In the genomic region with DNA sequence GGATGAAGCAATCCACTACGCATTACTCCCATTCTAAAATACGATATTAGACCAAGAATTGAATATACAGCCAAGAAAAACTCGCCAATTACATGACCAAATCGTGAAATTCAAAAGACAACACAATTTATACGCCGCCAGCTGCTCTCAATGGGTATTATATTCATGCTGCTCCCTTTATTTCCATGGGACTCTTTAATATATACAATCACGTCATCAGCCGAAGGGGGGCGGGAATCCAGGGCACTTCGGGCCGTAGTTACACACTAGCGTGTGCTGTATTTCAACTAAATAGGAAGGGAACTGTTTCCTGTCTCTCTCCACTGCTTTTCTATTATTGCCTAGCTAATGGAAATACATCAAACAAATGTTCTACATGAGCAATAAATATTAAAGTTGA, we compare ENCODE assay signal across 11 mouse cellular contexts. TPM values are rescaled to one million over a fixed set of nuclear protein-coding genes. Genes with fewer than 3 reads are reported as not detected.
DNase-seq lines count a peak whose midpoint lies in the region; ATAC-seq and TF ChIP-seq lines count a peak whose summit lies in the region.
"Had no signal": no experiment of that assay in that cellular context is flagged by ENCODE, and none has a peak within 500 bp of the region (broad histone marks: within the 10 kb centered on the region; RNA-seq: fewer than 3 reads in every experiment).

No protein-coding gene starts in this region.

- TF ChIP-seq CTCF in forebrain, postnatal 0 days (IDR thresholded peaks at IDR 0.05; ENCODE audit: low read depth) = no peak

- H3K9ac ChIP-seq in limb, embryonic 11.5 days (ENCODE audit: low read length) = no peak overlapping the region
- no peak overlapping the region for H3K9ac ChIP-seq in forebrain, postnatal 0 days
- H3K9ac ChIP-seq in limb, embryonic 14.5 days (ENCODE audit: low read depth, low read length, severe bottlenecking) = no peak overlapping the region
- H3K9ac ChIP-seq in neural tube, embryonic 14.5 days (replicated peaks; ENCODE audit: low read depth, low read length) = no peak overlapping the region

- ATAC-seq in limb, embryonic 11.5 days (ENCODE audit: insufficient number of reproducible peaks, low FRiP score, low TSS enrichment, low read depth) = no peak
- no peak for ATAC-seq in forebrain, postnatal 0 days
- peak; percentile 56 for ATAC-seq in limb, embryonic 14.5 days (ENCODE audit: low FRiP score, low read depth)
- peak; percentile 66; the same call in 1 of the 2 replicates for ATAC-seq in neural tube, embryonic 14.5 days (ENCODE audit: low read depth)

- H3K27ac ChIP-seq in limb, embryonic 11.5 days (replicated peaks; ENCODE audit: low read depth, low read length) = no peak overlapping the region
- H3K27ac ChIP-seq in limb, embryonic 10.5 days = no peak overlapping the region
- peak overlapping the region; percentile 68 for H3K27ac ChIP-seq in forebrain, postnatal 0 days (ENCODE audit: low read depth, low read length)
- H3K27ac ChIP-seq in limb, embryonic 14.5 days (replicated peaks; ENCODE audit: low read depth, low read length) = no peak overlapping the region
- peak overlapping the region; percentile 75 for H3K27ac ChIP-seq in neural tube, embryonic 14.5 days (ENCODE audit: low read depth, low read length)
- H3K27ac ChIP-seq: macrophage had no signal

- H3K27me3 ChIP-seq in limb, embryonic 11.5 days (ENCODE audit: control insufficient read depth, insufficient read depth, low read length) = no peaks in the 10 kb centered on the region
- H3K27me3 ChIP-seq in limb, embryonic 10.5 days (ENCODE audit: low read depth, poor library complexity, severe bottlenecking) = no peaks in the 10 kb centered on the region
- H3K27me3 ChIP-seq in forebrain, postnatal 0 days (ENCODE audit: insufficient read depth, low read length) = no peaks in the 10 kb centered on the region
- no peaks in the 10 kb centered on the region for H3K27me3 ChIP-seq in limb, embryonic 14.5 days (ENCODE audit: control insufficient read depth, insufficient read depth, low read length)
- H3K27me3 ChIP-seq in neural tube, embryonic 14.5 days (ENCODE audit: control insufficient read depth, insufficient read depth, low read length) = no peaks in the 10 kb centered on the region

- peaks cover 3% of the 10 kb centered on the region; the same call in 1 of the 2 replicates for H3K9me3 ChIP-seq in limb, embryonic 11.5 days (ENCODE audit: control insufficient read depth, low read length)
- peaks cover 4% of the 10 kb centered on the region; the same call in 1 of the 2 replicates for H3K9me3 ChIP-seq in limb, embryonic 10.5 days (replicated peaks)
- H3K9me3 ChIP-seq in forebrain, postnatal 0 days (ENCODE audit: low read length) = 0 out of 2 replicates have a peak, but pooled peaks cover 3% of the 10 kb centered on the region
- H3K9me3 ChIP-seq in limb, embryonic 14.5 days (ENCODE audit: control insufficient read depth, low read length) = 0 out of 2 replicates have a peak, but pooled peaks cover 3% of the 10 kb centered on the region
- H3K9me3 ChIP-seq in neural tube, embryonic 14.5 days (ENCODE audit: control insufficient read depth, low read length) = no peaks in the 10 kb centered on the region

- WGBS in limb, embryonic 11.5 days = 84% methylated on average over 12 of the region's 12 CpGs
- 94% methylated on average over 12 of the region's 12 CpGs for WGBS in limb, embryonic 10.5 days
- 14% methylated on average over 12 of the region's 12 CpGs for WGBS in forebrain, postnatal 0 days
- WGBS in limb, embryonic 14.5 days = 48% methylated on average over 12 of the region's 12 CpGs
- WGBS in neural tube, embryonic 14.5 days = 27% methylated on average over 12 of the region's 12 CpGs

- no peak for TF ChIP-seq POLR2A in limb, embryonic 14.5 days (IDR thresholded peaks at IDR 0.05; ENCODE audit: borderline replicate concordance, extremely low read depth, insufficient read depth, insufficient read length)

- H3K36me3 ChIP-seq in limb, embryonic 11.5 days (ENCODE audit: control insufficient read depth, insufficient read depth, low read length) = no peaks in the 10 kb centered on the region
- peaks cover 7% of the 10 kb centered on the region; the same call in 1 of the 2 replicates for H3K36me3 ChIP-seq in limb, embryonic 10.5 days
- no peaks in the 10 kb centered on the region for H3K36me3 ChIP-seq in forebrain, postnatal 0 days (ENCODE audit: insufficient read depth)
- H3K36me3 ChIP-seq in limb, embryonic 14.5 days (ENCODE audit: control insufficient read depth, insufficient read depth, low read length) = no peaks in the 10 kb centered on the region
- H3K36me3 ChIP-seq in neural tube, embryonic 14.5 days (ENCODE audit: control insufficient read depth, insufficient read depth, low read length) = no peaks in the 10 kb centered on the region

- H3K4me3 ChIP-seq in limb, embryonic 11.5 days (ENCODE audit: low read depth, low read length) = no peak overlapping the region
- no peak overlapping the region for H3K4me3 ChIP-seq in limb, embryonic 10.5 days
- H3K4me3 ChIP-seq in forebrain, postnatal 0 days (ENCODE audit: low read depth, low read length) = no peak overlapping the region
- H3K4me3 ChIP-seq in limb, embryonic 14.5 days (replicated peaks; ENCODE audit: low read length) = no peak overlapping the region
- H3K4me3 ChIP-seq in neural tube, embryonic 14.5 days (ENCODE audit: low read depth, low read length) = no peak overlapping the region
- H3K4me3 ChIP-seq: left cerebral cortex, adult 2 months had no signal

- no peak overlapping the region for H3K4me2 ChIP-seq in limb, embryonic 11.5 days (ENCODE audit: low read depth, severe bottlenecking)
- peak overlapping the region; percentile 28 for H3K4me2 ChIP-seq in forebrain, postnatal 0 days (ENCODE audit: low read depth)
- no peak overlapping the region for H3K4me2 ChIP-seq in limb, embryonic 14.5 days (replicated peaks; ENCODE audit: low read depth, low read length, severe bottlenecking)
- peak overlapping the region; percentile 19; the same call in 1 of the 2 replicates for H3K4me2 ChIP-seq in neural tube, embryonic 14.5 days (ENCODE audit: low read depth, low read length)

- intact Hi-C loops in left cerebral cortex, postnatal 14 days (cut with DNase I) = no loop called here

- H3K4me1 ChIP-seq in limb, embryonic 11.5 days (ENCODE audit: control insufficient read depth, insufficient read depth, low read length) = no peaks in the 10 kb centered on the region
- peaks cover 5% of the 10 kb centered on the region; the same call in 1 of the 2 replicates for H3K4me1 ChIP-seq in limb, embryonic 10.5 days
- H3K4me1 ChIP-seq in forebrain, postnatal 0 days (ENCODE audit: insufficient read depth) = peaks cover 19% of the 10 kb centered on the region
- H3K4me1 ChIP-seq in limb, embryonic 14.5 days (ENCODE audit: control insufficient read depth, insufficient read depth, low read length) = peaks cover 21% of the 10 kb centered on the region
- H3K4me1 ChIP-seq in neural tube, embryonic 14.5 days (ENCODE audit: control insufficient read depth, insufficient read depth, low read length) = peaks cover 36% of the 10 kb centered on the region

- peak; percentile 14 for DNase-seq in limb, embryonic 11.5 days (ENCODE audit: low spot score)
- DNase-seq in limb, embryonic 10.5 days (ENCODE audit: low spot score) = no peak
- DNase-seq in forebrain, postnatal 0 days = peak; percentile 45
- peak; percentile 64 for DNase-seq in limb, embryonic 14.5 days (ENCODE audit: low spot score)
- no peak for DNase-seq in left cerebral cortex, postnatal 14 days (ENCODE audit: low spot score in 2 of 2)
- DNase-seq in adrenal gland, adult 18-20 months (ENCODE audit: low spot score in 2 of 2) = no peak
- no peak for DNase-seq in cerebellum, adult 8-10 months
- DNase-seq: adrenal gland, adult 8-10 months had no signal

RNA-seq across cellular contexts. Expression of gene Tox3, which starts 45.2 kb away (rescaled TPM):
- polyA plus RNA-seq in limb, embryonic 11.5 days (2014; fragmentation: Nextera tagmentation; extraction: Ambion mirVana) = 8.3 and 9.2 TPM in 2 replicates
- 4.4 and 4.6 TPM in 2 replicates for polyA plus RNA-seq in limb, embryonic 10.5 days (2016; fragmentation: Nextera tagmentation; extraction: Ambion mirVana)
- total RNA-seq in forebrain, postnatal 0 days (2014; rRNA removed) = 21.1 and 35.6 TPM in 2 replicates
- 21.2 and 26.5 TPM in 2 replicates for polyA plus RNA-seq in forebrain, postnatal 0 days (2015; fragmentation: Nextera tagmentation; extraction: Ambion mirVana)
- 16.4 and 23.1 TPM in 2 replicates for polyA plus RNA-seq in limb, embryonic 14.5 days (2012; rRNA removed)
- 9.8 and 13.0 TPM in 2 replicates for polyA plus RNA-seq in limb, embryonic 14.5 days (2014; fragmentation: Nextera tagmentation; extraction: Ambion mirVana)
- polyA plus RNA-seq in neural tube, embryonic 14.5 days (2014; fragmentation: Nextera tagmentation; extraction: Ambion mirVana) = 25.9 and 29.1 TPM in 2 replicates
- 10 to 100 TPM; 18.3 to 18.5 TPM for total RNA-seq in left cerebral cortex, postnatal 14 days (2021)
- 1 to 10 TPM; 3.1 to 3.2 TPM for total RNA-seq in adrenal gland, adult 18-20 months (2021)
- polyA plus RNA-seq: macrophage had no signal

Comparison
In these comparisons a context has a peak if more than half of its experiments do, and no peak if none do; other contexts are left out.
1. ATAC-seq: peak in limb, embryonic 14.5 days (single experiment) and neural tube, embryonic 14.5 days (single experiment); none in limb, embryonic 11.5 days (single experiment) and forebrain, postnatal 0 days (single experiment).
2. DNase-seq: peak in limb, embryonic 11.5 days (single experiment), forebrain, postnatal 0 days (single experiment) and limb, embryonic 14.5 days (single experiment); none in limb, embryonic 10.5 days (single experiment), left cerebral cortex, postnatal 14 days (0 of 2), adrenal gland, adult 18-20 months (0 of 2) and cerebellum, adult 8-10 months (single experiment).
3. H3K27ac ChIP-seq: peak in forebrain, postnatal 0 days (single experiment) and neural tube, embryonic 14.5 days (single experiment); none in limb, embryonic 11.5 days (single experiment), limb, embryonic 10.5 days (single experiment) and limb, embryonic 14.5 days (single experiment).
4. H3K4me2 ChIP-seq: peak in forebrain, postnatal 0 days (single experiment) and neural tube, embryonic 14.5 days (single experiment); none in limb, embryonic 11.5 days (single experiment) and limb, embryonic 14.5 days (single experiment).